Mouse (Mus musculus): Measurements from ENCODE around the gene Kif3a. TPM values are rescaled to one million over a fixed set of nuclear protein-coding genes. Genes with fewer than 3 reads are reported as not detected.

Gene Kif3a
- total and polyA plus RNA-seq, 3 experiments = 7.7 to 26.5 (median 18.3) TPM

DNA sequence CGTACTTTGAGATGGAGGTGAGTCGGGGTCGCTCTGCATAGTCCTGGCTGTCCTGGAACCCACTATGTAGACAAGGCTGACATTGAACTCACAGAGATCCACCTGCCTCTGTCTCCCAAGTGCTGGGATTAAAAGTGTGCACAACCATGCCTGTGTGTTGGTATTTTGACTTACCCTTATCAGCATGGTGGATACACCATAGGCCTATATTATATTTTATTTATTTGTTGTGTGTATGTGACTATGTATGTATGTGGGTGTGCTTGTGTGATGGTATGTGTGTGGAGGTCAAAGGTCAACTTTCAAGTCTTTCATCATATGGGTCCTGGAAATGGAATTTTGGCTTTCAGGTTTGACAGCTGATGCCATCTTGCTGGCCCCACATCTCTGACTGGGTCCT lies 44.8 kb upstream of the Kif3a start:
- H3K79me2 ChIP-seq (replicated peaks; ENCODE audit: control insufficient read depth, extremely low read depth, insufficient read depth, poor library complexity, severe bottlenecking) = no peaks in the 10 kb centered on the region
- TF ChIP-seq USF2 (conservative IDR thresholded peaks at IDR 0.05; ENCODE audit: low read depth, low read length) = no peak
- no peak for TF ChIP-seq IRF4 (IDR thresholded peaks at IDR 0.05; ENCODE audit: low read depth, low read length)
- no peak for TF ChIP-seq ELF1 (IDR thresholded peaks at IDR 0.05; ENCODE audit: low read depth, low read length)
- TF ChIP-seq TBP (conservative IDR thresholded peaks at IDR 0.05; ENCODE audit: low read depth, low read length) = no peak
- TF ChIP-seq POLR2AphosphoS2 (IDR thresholded peaks at IDR 0.05; ENCODE audit: low read depth, low read length) = no peak
- TF ChIP-seq NELFE (IDR thresholded peaks at IDR 0.05; ENCODE audit: low read depth, low read length) = no peak
- no peak for TF ChIP-seq JUND (conservative IDR thresholded peaks at IDR 0.05; ENCODE audit: low read depth, low read length)
- TF ChIP-seq SMC3 (IDR thresholded peaks at IDR 0.05; ENCODE audit: low read depth, low read length) = no peak
- no peak for TF ChIP-seq TCF12 (IDR thresholded peaks at IDR 0.05; ENCODE audit: low read depth, low read length)
- no peak for TF ChIP-seq EP300 (IDR thresholded peaks at IDR 0.05; ENCODE audit: low read length)
- no peak for TF ChIP-seq JUN (IDR thresholded peaks at IDR 0.05; ENCODE audit: insufficient read depth, low read depth, low read length)
- TF ChIP-seq ZMIZ1 (IDR thresholded peaks at IDR 0.05; ENCODE audit: low read depth, low read length) = no peak
- no peak for TF ChIP-seq MEF2A (IDR thresholded peaks at IDR 0.05; ENCODE audit: borderline replicate concordance, low read depth, low read length)
- H3K36me3 ChIP-seq (replicated peaks in 1 of 2; ENCODE audit: control insufficient read depth in 1 of 2, insufficient read depth in 1 of 2, low read length in 1 of 2) = no peaks in the 10 kb centered on the region
- no peak overlapping the region for H3K9ac ChIP-seq (ENCODE audit: insufficient read depth, low read depth)
- H3K4me2 ChIP-seq (ENCODE audit: insufficient read depth, low read depth, poor library complexity, severe bottlenecking) = no peak overlapping the region
- no peak overlapping the region for H3K4me3 ChIP-seq (replicated peaks in 1 of 3; ENCODE audit: low read depth in 2 of 3, low read length in 2 of 3, poor library complexity in 1 of 3)
- H3K27ac ChIP-seq (ENCODE audit: insufficient read depth, low read depth) = no peak overlapping the region
- in situ Hi-C loops (cut with MboI; ENCODE audit: low pct_ligation_motif_present, low pct_unique_long_range_greater_than_20kb, low sequenced_read_pairs) (no loop called here), dilution Hi-C loops (cut with MboI; ENCODE audit: extremely low pct_ligation_motif_present, extremely low pct_unique_long_range_greater_than_20kb, low sequenced_read_pairs) (no loop called here)
- no peaks in the 10 kb centered on the region for H3K9me3 ChIP-seq (replicated peaks; ENCODE audit: low read length)
- H3K27me3 ChIP-seq (replicated peaks) = peaks cover 20% of the 10 kb centered on the region
- no peak for DNase-seq (ENCODE audit: extremely low read depth)
- H3K4me1 ChIP-seq (ENCODE audit: control insufficient read depth in 1 of 2, insufficient read depth in 2 of 2) = peaks cover 8 to 25% of the 10 kb centered on the region in 2 experiments

DNA sequence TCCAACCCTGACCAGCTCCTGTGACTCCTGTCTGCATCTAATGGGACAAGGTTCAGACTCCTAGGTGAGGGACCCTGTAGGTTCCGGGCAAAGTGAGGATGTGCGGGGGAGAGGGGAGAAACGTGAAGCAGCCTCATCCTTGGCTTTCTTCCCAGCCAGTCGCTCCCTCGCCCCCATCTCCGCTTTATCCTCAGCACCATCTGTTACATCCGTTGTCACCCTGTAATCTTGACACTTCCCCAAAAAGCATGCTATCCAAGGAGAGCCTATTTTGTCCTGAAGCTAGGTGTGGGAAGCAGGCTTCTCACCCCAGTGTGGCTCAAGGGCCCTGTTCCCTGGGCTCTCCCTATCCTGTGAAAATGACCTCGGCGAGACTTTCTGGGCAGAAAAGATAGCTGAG lies 44.2 kb upstream of the Kif3a start:
- no peak for TF ChIP-seq JUN (IDR thresholded peaks at IDR 0.05; ENCODE audit: insufficient read depth, low read depth, low read length)
- no peak for TF ChIP-seq RCOR1 (conservative IDR thresholded peaks at IDR 0.05; ENCODE audit: low read depth, low read length)
- no peak for TF ChIP-seq HCFC1 (IDR thresholded peaks at IDR 0.05; ENCODE audit: low read depth, low read length)
- no peak for TF ChIP-seq UBTF (IDR thresholded peaks at IDR 0.05; ENCODE audit: low read depth, low read length)
- no peak overlapping the region for H3K4me2 ChIP-seq (ENCODE audit: insufficient read depth, low read depth, poor library complexity, severe bottlenecking)
- H3K27ac ChIP-seq (ENCODE audit: insufficient read depth, low read depth) = no peak overlapping the region
- H3K9ac ChIP-seq (ENCODE audit: insufficient read depth, low read depth) = no peak overlapping the region
- in situ Hi-C loops (cut with MboI; ENCODE audit: low pct_ligation_motif_present, low pct_unique_long_range_greater_than_20kb, low sequenced_read_pairs) = no loop called here
- H3K4me3 ChIP-seq (replicated peaks in 1 of 3; ENCODE audit: low read depth in 2 of 3, low read length in 2 of 3, poor library complexity in 1 of 3) = no peak overlapping the region
- dilution Hi-C loops (cut with MboI; ENCODE audit: extremely low pct_ligation_motif_present, extremely low pct_unique_long_range_greater_than_20kb, low sequenced_read_pairs) = no loop called here
- no peak for DNase-seq (ENCODE audit: extremely low read depth)
- peaks cover 8 to 25% of the 10 kb centered on the region in 2 experiments for H3K4me1 ChIP-seq (ENCODE audit: control insufficient read depth in 1 of 2, insufficient read depth in 2 of 2)
- H3K36me3 ChIP-seq (replicated peaks in 1 of 2; ENCODE audit: control insufficient read depth in 1 of 2, insufficient read depth in 1 of 2, low read length in 1 of 2) = no peaks in the 10 kb centered on the region
- no peaks in the 10 kb centered on the region for H3K9me3 ChIP-seq (replicated peaks; ENCODE audit: low read length)
- H3K27me3 ChIP-seq (replicated peaks) = peaks cover 20% of the 10 kb centered on the region
- H3K79me2 ChIP-seq (replicated peaks; ENCODE audit: control insufficient read depth, extremely low read depth, insufficient read depth, poor library complexity, severe bottlenecking) = no peaks in the 10 kb centered on the region
